Mouse (Mus musculus) induced T-regulatory cell, adult 2 months (primary cell): ENCODE measurements around the gene Mob3c.

ENCODE experiments used
- DNase-seq: peaks from one replicate; pipeline ENCODE4 v3.0.0-alpha.2; 2012; ENCODE audit warnings: low read depth

Mob3c gene

GRCm38 (mm10) chr4:115881183-115881582, 53.3 kb downstream of the Mob3c start:
- no peak for DNase-seq

- no peak for DNase-seq
These were observed 54.3 kb downstream of the Mob3c start for GRCm38 (mm10) chr4:115882195-115882594.

- no peak for DNase-seq
These were observed 56.1 kb downstream of the Mob3c start, which contains the start of gene Kncn for GRCm38 (mm10) chr4:115884022-115884421. Kncn (plus strand) TSS chr4:115884400.
